Mouse (Mus musculus) midbrain, embryonic 12.5 days (tissue): ENCODE data around the gene Tlr9. TPM values are rescaled to one million over a fixed set of nuclear protein-coding genes. Genes with fewer than 3 reads are reported as not detected.
A peak's percentile ranks its signal among the peaks of the same experiment; 100 is the strongest.

Experiments
- ATAC-seq: fragments of 200-750 bp; cut with Nextera tagmentation; 2 replicates; pipeline ENCODE4 v1.8.0; 2017; ENCODE audit warnings: low read depth, moderate TSS enrichment, moderate library complexity; ENCODE audit not compliant: low FRiP score
- H3K27ac ChIP-seq: fragments of 300-500 bp; sonication (generic); replicated peaks from 2 replicates; pipeline ENCODE4 v1.5.1; 2016; ENCODE audit warnings: mild to moderate bottlenecking
- H3K27me3 ChIP-seq: fragments of 300-500 bp; sonication (generic); 2 replicates; pipeline ENCODE4 v1.6.1; 2016; ENCODE audit warnings: mild to moderate bottlenecking
- H3K36me3 ChIP-seq: fragments of 300-500 bp; sonication (generic); 2 replicates; pipeline ENCODE4 v1.6.1; 2016
- H3K4me1 ChIP-seq: fragments of 300-500 bp; sonication (generic); 2 replicates; pipeline ENCODE4 v1.6.1; 2016
- H3K4me2 ChIP-seq: fragments of 300-500 bp; sonication (generic); replicated peaks from 2 replicates; pipeline ENCODE4 v1.6.1; 2016; ENCODE audit warnings: mild to moderate bottlenecking, moderate library complexity
- H3K4me3 ChIP-seq: fragments of 300-500 bp; sonication (generic); 2 replicates; pipeline ENCODE4 v1.5.1; 2016; ENCODE audit warnings: mild to moderate bottlenecking
- H3K9ac ChIP-seq: fragments of 300-500 bp; sonication (generic); replicated peaks from 2 replicates; pipeline ENCODE4 v1.6.1; 2016; ENCODE audit warnings: mild to moderate bottlenecking, moderate library complexity
- H3K9me3 ChIP-seq: fragments of 300-500 bp; sonication (generic); 2 replicates; pipeline ENCODE4 v1.6.1; 2016; ENCODE audit warnings: mild to moderate bottlenecking
- WGBS: fragments of 180-500 bp; shearing (Covaris S2); methylation state at CpG from one replicate; pipeline ENCODE4 v1.1.7; 2016; 5-methylcytosine and 5-hydroxymethylcytosine counted together
- polyA plus RNA-seq: library from polyadenylated mRNA; unstranded; fragments of >200 nt; fragmentation: Nextera tagmentation; extraction: Ambion mirVana; gene quantifications from 2 replicates; pipeline ENCODE4 v1.2.1, GENCODE M21; 2016

Gene Tlr9
- polyA plus RNA-seq, 1 experiment from 2014 or later = not detected

DNA sequence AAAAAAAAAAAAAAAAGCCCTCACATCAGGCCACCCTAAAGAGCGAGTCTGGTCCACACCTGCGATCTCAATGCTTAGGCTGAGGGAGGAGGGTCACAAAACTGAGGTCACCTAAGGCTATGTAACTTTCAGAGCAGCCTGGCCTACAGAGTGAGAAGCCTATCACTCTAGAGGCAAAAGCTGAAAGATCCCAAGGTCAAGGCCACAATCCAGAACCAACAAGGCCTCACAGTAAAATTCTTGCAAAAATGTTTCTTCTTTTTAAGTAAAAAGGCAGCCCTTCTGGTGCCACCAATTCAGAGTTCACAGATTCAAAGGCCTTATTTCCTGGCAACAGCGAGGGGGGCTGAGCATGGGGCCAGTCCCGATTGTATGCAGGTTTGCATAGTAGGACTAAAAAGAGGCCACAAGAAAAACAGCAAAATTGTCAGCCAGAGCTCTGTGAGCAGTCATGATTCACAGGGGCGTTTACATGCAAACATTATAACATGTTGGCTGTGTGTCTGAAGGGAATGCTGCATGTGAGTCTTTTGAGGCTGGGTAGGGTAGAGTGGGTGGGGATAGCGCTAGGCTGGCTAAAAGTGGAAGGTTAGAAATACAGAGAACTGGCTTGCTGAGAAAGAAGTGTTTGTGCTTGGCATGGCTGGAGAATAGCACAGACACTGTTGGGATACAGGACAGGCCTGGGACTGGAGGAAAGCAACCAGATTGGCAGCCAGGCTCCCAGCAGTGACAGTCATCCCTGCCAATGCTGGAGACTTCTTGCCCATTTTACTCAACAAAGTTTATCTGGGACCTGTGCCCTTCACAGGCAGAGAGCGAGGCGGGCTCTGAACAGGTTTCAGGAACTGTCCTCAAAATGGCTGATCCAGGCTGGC, 28.2 kb upstream of the Tlr9 start:
- 94% methylated on average over 8 of the region's 8 CpGs for WGBS
- Histone ChIP-seq H3K27me3 (0 out of 2 replicates have a peak, but pooled peaks cover 3% of the 10 kb centered on the region), H3K36me3 (peaks cover 52% of the 10 kb centered on the region), H3K4me1 (peaks cover 12% of the 10 kb centered on the region), H3K9ac (no peak overlapping the region), H3K4me2 (no peak overlapping the region), H3K4me3 (no peak overlapping the region), H3K9me3 (no peaks in the 10 kb centered on the region), H3K27ac (no peak overlapping the region)
- ATAC-seq = no peak

- H3K9ac ChIP-seq = no peak overlapping the region
These were observed 26.7 kb upstream of the Tlr9 start for GRCm38 (mm10) chr9:106195693-106196092.

DNA sequence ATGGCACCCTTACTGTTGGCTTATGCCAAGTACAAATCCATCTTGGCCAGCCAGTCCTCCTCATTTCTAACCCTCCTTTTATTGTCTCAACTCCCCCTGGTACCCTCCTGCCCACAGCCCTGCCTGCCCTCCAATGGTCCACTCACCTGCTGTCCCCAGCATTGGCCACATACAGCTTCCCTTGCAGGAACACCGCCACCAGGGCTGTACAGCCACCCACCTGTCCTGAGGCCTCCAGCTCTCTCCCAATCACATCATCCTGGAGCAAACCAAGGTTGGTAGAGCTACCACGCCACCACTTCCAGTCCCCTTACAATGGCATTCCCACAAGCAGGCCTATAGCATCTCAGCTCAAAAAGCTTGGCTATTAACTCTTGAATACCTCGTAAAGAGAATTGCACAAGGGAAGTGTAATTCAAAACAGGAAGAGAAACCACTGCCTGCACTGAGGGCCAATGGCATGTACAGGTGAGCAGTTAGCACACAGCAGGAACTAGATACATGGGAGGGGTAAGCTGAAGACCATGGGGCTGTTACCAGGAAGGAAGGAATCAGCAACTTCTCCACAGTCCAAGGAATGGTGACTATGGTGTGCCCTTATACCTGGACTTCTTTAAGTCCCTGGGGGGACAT, 25.2 kb upstream of the Tlr9 start:
- H3K4me3 ChIP-seq = no peak overlapping the region
- WGBS = 93% methylated on average over 3 of the region's 3 CpGs
- H3K4me2 ChIP-seq = no peak overlapping the region
- H3K36me3 ChIP-seq = peaks cover 22% of the 10 kb centered on the region
- no peaks in the 10 kb centered on the region for H3K9me3 ChIP-seq
- no peak for ATAC-seq
- H3K4me1 ChIP-seq = peaks cover 18% of the 10 kb centered on the region
- H3K27ac ChIP-seq = no peak overlapping the region
- 0 out of 2 replicates have a peak, but pooled peaks cover 6% of the 10 kb centered on the region for H3K27me3 ChIP-seq
- no peak overlapping the region for H3K9ac ChIP-seq

More at GRCm38 (mm10) chr9:106195693-106196092, 26.7 kb upstream of the Tlr9 start:
- Histone ChIP-seq H3K27ac (0 out of 2 replicates have a peak overlapping the region, but pooled peaks have one; percentile 31), H3K27me3 (0 out of 2 replicates have a peak, but pooled peaks cover 6% of the 10 kb centered on the region), H3K4me2 (no peak overlapping the region), H3K4me3 (no peak overlapping the region), H3K9me3 (no peaks in the 10 kb centered on the region), H3K36me3 (peaks cover 37% of the 10 kb centered on the region), H3K4me1 (peaks cover 17% of the 10 kb centered on the region)
- 87% methylated on average over 8 of the region's 8 CpGs for WGBS
- ATAC-seq = no peak

DNA sequence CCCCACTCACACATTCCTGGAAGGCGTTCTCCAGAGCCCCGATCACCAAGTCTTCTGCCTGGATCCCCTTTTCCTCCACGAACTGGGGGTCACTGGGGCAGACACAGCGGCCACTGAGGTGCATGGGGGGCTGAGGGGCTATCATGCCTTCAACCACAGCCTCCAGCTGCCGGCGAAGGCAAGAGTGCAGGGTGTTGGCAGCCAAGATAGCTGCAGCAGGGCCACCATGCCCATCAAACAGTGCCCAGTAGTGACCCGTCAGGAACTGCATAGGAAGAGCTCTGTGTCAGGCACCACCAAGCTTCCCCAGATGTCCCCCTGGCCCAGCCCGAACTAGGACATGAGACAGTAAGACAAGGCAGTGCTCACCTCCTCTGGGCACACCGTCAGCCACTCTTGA, 24.7 kb upstream of the Tlr9 start:
- H3K9ac ChIP-seq = no peak overlapping the region
- no peak for ATAC-seq
- no peak overlapping the region for H3K27ac ChIP-seq
- no peak overlapping the region for H3K4me2 ChIP-seq
- 0 out of 2 replicates have a peak, but pooled peaks cover 6% of the 10 kb centered on the region for H3K27me3 ChIP-seq
- H3K9me3 ChIP-seq = no peaks in the 10 kb centered on the region
- 95% methylated on average over 9 of the region's 9 CpGs for WGBS
- peaks cover 17% of the 10 kb centered on the region for H3K36me3 ChIP-seq
- H3K4me3 ChIP-seq = no peak overlapping the region
- peaks cover 21% of the 10 kb centered on the region for H3K4me1 ChIP-seq

DNA sequence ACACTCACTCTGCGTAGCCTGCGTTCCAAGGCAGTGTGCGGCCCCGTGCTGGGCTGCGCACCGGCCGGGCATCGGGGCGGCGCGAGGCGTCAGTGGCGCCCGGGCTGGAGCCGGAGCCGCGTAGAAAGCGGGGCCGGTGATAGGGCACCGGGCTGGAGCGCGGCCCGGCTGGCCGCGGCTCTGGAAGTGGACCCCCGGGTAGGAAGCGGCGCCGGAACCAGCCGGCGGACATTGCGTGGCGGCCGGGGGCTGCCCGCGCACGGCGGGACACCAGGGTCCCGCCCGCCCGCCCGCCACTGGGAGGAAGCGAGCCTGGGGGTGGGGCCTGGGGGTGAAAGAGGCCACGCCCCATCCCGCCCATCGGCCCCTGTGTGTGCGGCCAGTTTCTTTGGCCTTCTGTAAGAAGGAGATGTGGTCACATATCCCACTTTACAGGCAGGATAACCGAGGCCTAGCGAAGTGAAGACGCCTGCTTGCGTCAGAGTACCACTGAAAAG, 23.4 kb upstream of the Tlr9 start:
- peak overlapping the region; percentile 77 for H3K9ac ChIP-seq
- peak; percentile 59 for ATAC-seq
- H3K27ac ChIP-seq = no peak overlapping the region; the same call in 1 of the 2 replicates
- peak overlapping the region; percentile 77 for H3K4me2 ChIP-seq
- peak overlapping the region; percentile 75 for H3K4me3 ChIP-seq
- peaks cover 10% of the 10 kb centered on the region; the same call in 1 of the 2 replicates for H3K36me3 ChIP-seq
- WGBS = under 1% methylated on average over 49 of the region's 51 CpGs
- no peaks in the 10 kb centered on the region for H3K9me3 ChIP-seq
- 0 out of 2 replicates have a peak, but pooled peaks cover 7% of the 10 kb centered on the region for H3K27me3 ChIP-seq
- H3K4me1 ChIP-seq = peaks cover 30% of the 10 kb centered on the region

DNA sequence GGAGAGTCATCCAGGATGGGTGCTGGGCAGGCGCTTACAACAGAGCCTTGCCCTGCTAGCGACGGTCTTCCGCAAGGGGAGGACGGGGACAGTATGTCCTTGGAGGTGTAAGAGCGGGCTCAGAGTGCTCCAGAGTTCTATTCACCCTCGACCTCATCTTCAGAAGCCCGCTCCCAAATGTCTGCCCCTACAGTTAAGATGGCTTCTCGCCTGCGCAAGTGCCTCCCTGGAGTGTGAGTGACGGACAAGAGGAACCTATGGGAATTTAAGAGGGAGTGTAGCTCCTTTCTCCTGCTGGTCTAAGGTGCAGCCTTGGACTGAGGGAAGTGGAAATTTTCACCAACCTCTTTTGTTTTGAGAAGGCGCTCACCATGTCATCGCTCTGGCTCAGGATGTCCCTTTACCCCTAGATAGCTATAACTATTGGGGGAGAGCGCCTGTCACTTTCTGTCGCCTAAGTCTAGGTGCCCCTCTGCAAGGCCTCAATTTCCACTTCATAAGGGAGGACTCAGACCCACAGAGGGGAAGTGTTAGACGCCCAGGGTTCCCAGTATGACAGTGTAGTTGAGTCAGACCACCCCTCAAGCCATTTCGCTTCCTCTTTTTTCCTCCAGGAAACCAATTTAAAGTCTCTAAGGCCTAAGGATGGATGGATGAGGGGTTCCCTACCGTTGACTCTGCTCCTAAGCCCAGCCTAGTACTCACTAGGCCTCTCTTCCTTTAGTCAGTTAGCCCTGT, 22.7 kb upstream of the Tlr9 start, which contains the start of gene Ppm1m:
Gene Ppm1m (minus strand): TSS at position 212 of the 738 bp plus-strand sequence.
- H3K9ac ChIP-seq = peak within 1 kb of the TSS; percentile 77
- H3K36me3 ChIP-seq = 0 out of 2 replicates have a peak, but pooled peaks cover 6% of the 10 kb centered on the region
- no peak; the same call in 1 of the 2 replicates for ATAC-seq
- peak within 1 kb of the TSS; percentile 77 for H3K4me2 ChIP-seq
- no peak within 1 kb of the TSS; the same call in 1 of the 2 replicates for H3K27ac ChIP-seq
- H3K4me3 ChIP-seq = peak within 1 kb of the TSS; percentile 75
- H3K9me3 ChIP-seq = no peaks in the 10 kb centered on the region
- WGBS = 40% methylated on average over 18 of the region's 18 CpGs
- H3K27me3 ChIP-seq = peaks cover 11% of the 10 kb centered on the region; the same call in 1 of the 2 replicates
- peaks cover 37% of the 10 kb centered on the region for H3K4me1 ChIP-seq

GRCm38 (mm10) chr9:106201895-106202294, 20.5 kb upstream of the Tlr9 start:
- Histone ChIP-seq H3K9ac (no peak overlapping the region), H3K27ac (no peak overlapping the region), H3K36me3 (no peaks in the 10 kb centered on the region), H3K9me3 (no peaks in the 10 kb centered on the region), H3K4me2 (peak overlapping the region; percentile 66), H3K27me3 (peaks cover 11% of the 10 kb centered on the region; the same call in 1 of the 2 replicates), H3K4me1 (peaks cover 32% of the 10 kb centered on the region), H3K4me3 (no peak overlapping the region)
- 84% methylated on average over 3 of the region's 3 CpGs for WGBS
- ATAC-seq = no peak

DNA sequence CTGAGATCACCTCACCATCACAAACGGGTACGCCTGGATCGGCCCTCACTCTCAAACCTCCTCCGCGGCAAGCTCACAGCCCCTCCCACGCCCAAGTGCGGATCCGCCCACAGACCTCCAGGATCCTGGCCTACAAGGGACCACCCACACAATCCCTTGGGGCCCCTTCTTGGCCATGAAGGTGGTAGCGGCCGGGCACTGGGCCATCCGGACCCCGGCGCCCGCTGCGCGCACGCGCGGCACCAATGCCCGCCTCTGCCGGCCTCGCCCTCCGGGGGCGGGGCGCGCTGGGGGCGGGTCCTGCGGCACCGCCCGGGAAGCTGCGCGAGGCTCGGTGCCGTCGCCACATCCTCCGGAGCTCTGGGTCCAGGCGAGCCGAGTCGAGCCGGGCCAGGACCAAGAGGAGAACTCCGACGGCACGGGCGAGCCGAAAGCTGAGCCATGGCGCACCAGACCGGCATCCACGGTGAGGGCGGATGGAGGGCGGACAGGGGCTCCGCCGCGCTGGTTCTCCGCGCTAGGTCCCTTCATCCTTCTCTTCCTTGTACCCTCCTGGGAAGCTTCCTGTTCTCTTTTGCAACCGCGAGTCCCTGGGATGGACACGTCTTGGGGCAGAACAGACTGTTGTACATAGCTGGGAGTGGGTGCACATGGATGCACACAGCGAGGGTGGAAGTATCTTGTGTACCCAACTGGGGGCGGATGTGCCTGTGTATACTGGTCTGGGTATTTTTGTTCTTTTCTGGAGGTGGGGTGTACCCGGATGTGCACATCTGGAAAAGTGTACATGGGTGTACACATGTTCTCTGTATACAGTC, 19.4 kb upstream of the Tlr9 start, which contains the start of gene Twf2:
Gene Twf2 (plus strand): TSS at position 290 of the 818 bp plus-strand sequence.
- H3K4me2 ChIP-seq = peak within 1 kb of the TSS; percentile 66
- peaks cover 8% of the 10 kb centered on the region; the same call in 1 of the 2 replicates for H3K27me3 ChIP-seq
- ATAC-seq = peak; percentile 85
- peak within 1 kb of the TSS; percentile 47 for H3K27ac ChIP-seq
- peaks cover 32% of the 10 kb centered on the region for H3K4me1 ChIP-seq
- no peaks in the 10 kb centered on the region for H3K36me3 ChIP-seq
- no peaks in the 10 kb centered on the region for H3K9me3 ChIP-seq
- 2% methylated on average over 61 of the region's 61 CpGs for WGBS
- H3K9ac ChIP-seq = peak within 1 kb of the TSS; percentile 71
- H3K4me3 ChIP-seq = peak within 1 kb of the TSS; percentile 61

- Histone ChIP-seq H3K9me3 (no peaks in the 10 kb centered on the region), H3K36me3 (no peaks in the 10 kb centered on the region), H3K4me1 (peaks cover 25% of the 10 kb centered on the region), H3K27ac (no peak overlapping the region), H3K9ac (no peak overlapping the region; the same call in 1 of the 2 replicates), H3K4me3 (peak overlapping the region; percentile 61; the same call in 1 of the 2 replicates), H3K4me2 (peak overlapping the region; percentile 66), H3K27me3 (peaks cover 8% of the 10 kb centered on the region; the same call in 1 of the 2 replicates)
- ATAC-seq = no peak
- 79% methylated on average over 7 of the region's 7 CpGs for WGBS
These were observed 18.2 kb upstream of the Tlr9 start for GRCm38 (mm10) chr9:106203990-106204851.
